Mouse (Mus musculus) kidney, postnatal 0 days (tissue): ENCODE measurements around the gene Pcsk6. TPM values are rescaled to one million over a fixed set of nuclear protein-coding genes. Genes with fewer than 3 reads are reported as not detected.
"Not testable (repeated sequence)": the region's sequence is repeated elsewhere in the genome, so short reads cannot be mapped to it uniquely, and the experiment has no call there.

Experiments used
- ATAC-seq: fragments of 200-750 bp; cut with Nextera tagmentation; replicated peaks from 2 replicates; pipeline ENCODE4 v1.8.0; 2017; ENCODE audit warnings: low read depth, moderate number of reproducible peaks, moderate TSS enrichment, moderate library complexity; ENCODE audit not compliant: low FRiP score
- DNase-seq: peaks from one replicate; pipeline ENCODE4 v3.0.0-alpha.2; 2016; ENCODE audit warnings: low spot score
- H3K27ac ChIP-seq: fragments of 300-500 bp; sonication (generic); 2 replicates; pipeline ENCODE4 v1.5.1; 2014; ENCODE audit warnings: mild to moderate bottlenecking
- H3K27me3 ChIP-seq: fragments of 300-500 bp; sonication (generic); 2 replicates; pipeline ENCODE4 v1.6.1; 2014; ENCODE audit warnings: low read length, mixed read lengths; ENCODE audit not compliant: insufficient read depth
- H3K36me3 ChIP-seq: fragments of 300-500 bp; sonication (generic); 2 replicates; pipeline ENCODE4 v1.6.1; 2014; ENCODE audit warnings: low read length, mixed read lengths; ENCODE audit not compliant: insufficient read depth
- H3K4me1 ChIP-seq: fragments of 300-500 bp; sonication (generic); replicated peaks from 2 replicates; pipeline ENCODE4 v1.6.1; 2014; ENCODE audit warnings: antibody characterized with exemption, low read length, mixed read lengths; ENCODE audit not compliant: insufficient read depth
- H3K4me2 ChIP-seq: fragments of 300-500 bp; sonication (generic); 2 replicates; pipeline ENCODE4 v1.6.1; 2014; ENCODE audit warnings: mild to moderate bottlenecking, low read length, moderate library complexity, mixed read lengths
- H3K4me3 ChIP-seq: fragments of 300-500 bp; sonication (generic); replicated peaks from 2 replicates; pipeline ENCODE4 v1.5.1; 2014; ENCODE audit warnings: low read depth, low read length
- H3K9ac ChIP-seq: fragments of 300-500 bp; sonication (generic); 2 replicates; pipeline ENCODE4 v1.6.1; 2014; ENCODE audit warnings: low read depth, low read length
- H3K9me3 ChIP-seq: fragments of 300-500 bp; sonication (generic); replicated peaks from 2 replicates; pipeline ENCODE4 v1.6.1; 2016; ENCODE audit warnings: low read length, inconsistent platforms, mixed read lengths
- CTCF ChIP-seq: IDR thresholded peaks from 2 replicates; pipeline ENCODE4 v1.5.1; 2016; ENCODE audit warnings: antibody characterized with exemption, low read depth, mild to moderate bottlenecking, moderate library complexity
- WGBS: fragments of 180-500 bp; shearing (Covaris S2); extraction: QIAGEN DNeasy Blood & Tissue Kit; methylation state at CpG from one replicate; pipeline ENCODE4 v1.1.7; 2014; 5-methylcytosine and 5-hydroxymethylcytosine counted together
- polyA plus RNA-seq: library from polyadenylated mRNA; unstranded; fragments of >200 nt; fragmentation: Nextera tagmentation; extraction: Ambion mirVana; gene quantifications from 2 replicates; pipeline ENCODE4 v1.2.1, GENCODE M21; 2015

Gene Pcsk6
- polyA plus RNA-seq: 3.2 and 4.2 TPM in 2 replicates

DNA sequence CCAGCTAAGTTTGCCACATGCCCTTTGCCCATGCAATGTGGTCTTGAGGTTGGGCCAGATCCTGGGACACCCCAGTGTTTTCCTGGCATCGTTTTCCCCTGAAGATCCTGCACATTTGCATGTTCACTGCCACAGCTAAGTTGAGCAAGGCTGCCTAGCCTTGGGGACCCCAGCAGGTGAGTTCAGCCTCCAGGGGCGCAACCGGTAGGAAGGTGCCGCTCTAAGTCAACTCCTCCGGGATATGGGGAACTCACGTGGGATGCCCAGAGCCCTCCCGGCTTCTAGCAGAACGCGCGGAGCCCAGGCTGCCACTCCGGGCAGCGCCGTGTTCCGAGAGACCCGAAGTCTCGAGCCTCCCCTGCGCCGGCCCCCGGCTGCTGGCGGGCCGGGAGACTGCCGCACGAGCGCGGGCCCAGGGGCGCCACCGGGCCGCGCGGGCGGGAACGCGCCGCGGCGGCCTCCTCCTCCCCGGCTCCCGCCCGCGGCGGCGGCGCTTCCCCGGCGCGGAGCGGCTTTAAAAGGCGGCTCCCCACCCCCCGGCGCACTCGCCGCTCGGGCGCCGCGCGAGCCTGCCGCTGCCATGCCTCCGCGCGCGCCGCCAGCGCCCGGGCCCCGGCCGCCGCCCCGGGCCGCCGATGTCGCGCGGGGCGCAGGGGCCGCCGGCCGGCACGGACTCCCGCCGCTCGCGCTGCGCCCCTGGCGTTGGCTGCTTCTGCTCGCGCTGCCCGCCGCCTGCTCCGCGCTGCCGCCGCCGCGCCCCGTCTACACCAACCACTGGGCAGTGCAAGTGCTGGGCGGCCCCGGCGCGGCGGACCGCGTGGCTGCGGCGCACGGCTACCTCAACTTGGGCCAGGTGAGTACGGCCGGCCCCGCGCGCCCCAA, at the start of gene Pcsk6:
Gene Pcsk6, plus strand, starts transcription at position 144 of the 882 bp plus-strand sequence.
- peak within 1 kb of the TSS; percentile 53 for H3K4me3 ChIP-seq
- peaks cover 5% of the 10 kb centered on the region for H3K27me3 ChIP-seq
- DNase-seq (peak; percentile 62), ATAC-seq (peak; percentile 64)
- peak within 1 kb of the TSS; percentile 57 for H3K9ac ChIP-seq
- TF ChIP-seq CTCF: peak; percentile 31; the same call in 1 of the 2 replicates
- no peaks in the 10 kb centered on the region for H3K9me3 ChIP-seq
- peaks cover 4% of the 10 kb centered on the region; the same call in 1 of the 2 replicates for H3K4me1 ChIP-seq
- under 1% methylated on average over 60 of the region's 111 CpGs for WGBS
- H3K4me2 ChIP-seq: peak within 1 kb of the TSS; percentile 99
- H3K36me3 ChIP-seq: no peaks in the 10 kb centered on the region
- no peak within 1 kb of the TSS for H3K27ac ChIP-seq

DNA sequence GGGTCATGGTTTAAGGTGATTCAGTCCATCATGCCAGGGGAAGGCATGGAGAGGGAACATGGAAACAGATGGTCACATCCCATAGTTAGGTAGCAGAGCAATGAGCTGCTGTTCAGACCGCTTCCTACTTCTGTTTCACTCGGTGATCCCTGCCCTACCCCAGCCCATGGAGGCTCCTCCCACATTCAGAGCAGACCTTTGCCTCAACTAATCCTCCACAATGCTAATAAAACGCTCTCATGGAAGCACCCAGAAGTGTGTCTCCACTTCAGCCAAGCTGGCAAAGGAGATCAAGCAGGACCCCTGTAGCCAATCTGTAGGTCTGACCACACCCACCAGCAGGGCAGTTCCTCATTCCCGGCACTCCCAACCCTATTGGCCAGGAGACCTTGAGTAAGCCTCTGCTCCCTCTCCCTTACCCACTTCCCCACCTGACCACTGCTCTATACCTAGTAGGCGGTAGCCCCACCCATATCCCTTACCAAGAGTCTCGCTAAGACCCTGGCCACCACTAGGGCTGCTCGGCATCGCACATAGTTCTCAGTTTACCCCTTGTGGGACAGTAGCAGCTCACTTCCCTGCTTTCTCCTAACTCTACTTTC, 47.8 kb upstream of the Pcsk6 start:
- Histone ChIP-seq H3K36me3 (no peaks in the 10 kb centered on the region), H3K4me3 (no peak overlapping the region), H3K9me3 (no peaks in the 10 kb centered on the region), H3K9ac (no peak overlapping the region), H3K27ac (no peak overlapping the region), H3K4me2 (no peak overlapping the region), H3K4me1 (no peaks in the 10 kb centered on the region), H3K27me3 (no peaks in the 10 kb centered on the region)
- no peak for TF ChIP-seq CTCF
- 87% methylated on average over 8 of the region's 8 CpGs for WGBS
- DNase-seq (no peak), ATAC-seq (no peak)

DNA sequence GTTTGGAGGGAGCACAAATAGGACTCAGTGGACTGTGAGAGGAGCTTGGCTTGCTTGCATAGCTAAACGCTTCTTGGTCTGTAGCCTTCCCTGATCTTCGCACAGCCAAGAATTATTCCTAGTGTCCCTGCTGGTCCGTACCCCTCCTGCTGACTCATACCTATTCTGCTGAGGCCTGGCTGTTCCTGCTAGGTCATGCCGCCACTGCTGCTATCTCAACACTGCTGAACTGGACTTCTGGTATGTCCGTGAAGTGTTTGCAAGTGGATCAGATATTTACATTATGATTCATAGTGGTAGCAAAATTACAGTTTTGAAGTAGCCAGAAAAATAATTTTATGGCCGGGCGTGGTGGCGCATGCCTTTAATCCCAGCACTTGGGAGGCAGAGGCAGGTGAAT, 44.0 kb upstream of the Pcsk6 start:
- ATAC-seq (no peak), DNase-seq (no peak)
- Histone ChIP-seq H3K4me1 (no peaks in the 10 kb centered on the region), H3K27me3 (no peaks in the 10 kb centered on the region), H3K4me2 (no peak overlapping the region), H3K36me3 (no peaks in the 10 kb centered on the region), H3K9me3 (no peaks in the 10 kb centered on the region), H3K9ac (no peak overlapping the region), H3K27ac (no peak overlapping the region), H3K4me3 (no peak overlapping the region)
- 94% methylated on average over 8 of the region's 8 CpGs for WGBS
- TF ChIP-seq CTCF: no peak

DNA sequence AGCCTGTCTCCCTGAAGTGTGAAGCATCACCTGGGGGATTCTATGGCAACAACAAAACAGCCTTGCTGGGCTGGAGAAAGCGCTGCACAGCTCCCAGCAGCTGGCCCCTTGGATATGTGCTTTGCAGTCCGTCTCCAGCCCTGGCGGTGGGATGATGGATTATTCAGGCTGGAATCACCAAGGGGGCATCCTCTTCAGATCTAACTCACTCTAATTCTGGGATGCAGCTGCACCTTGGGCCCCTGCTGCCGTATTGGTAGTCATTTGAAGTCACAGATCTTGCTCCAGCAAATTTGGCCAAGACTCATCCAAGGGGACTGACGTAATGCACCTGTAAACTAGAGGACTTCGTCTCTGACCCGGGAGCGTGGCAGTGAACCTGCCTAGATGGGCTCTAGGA, 41.1 kb upstream of the Pcsk6 start:
- H3K4me1 ChIP-seq: no peaks in the 10 kb centered on the region
- H3K4me3 ChIP-seq: no peak overlapping the region
- WGBS: 37% methylated on average over 8 of the region's 8 CpGs
- H3K36me3 ChIP-seq: no peaks in the 10 kb centered on the region
- no peak overlapping the region for H3K27ac ChIP-seq
- ATAC-seq: no peak
- no peaks in the 10 kb centered on the region for H3K27me3 ChIP-seq
- H3K9me3 ChIP-seq: no peaks in the 10 kb centered on the region
- no peak overlapping the region for H3K4me2 ChIP-seq
- no peak for DNase-seq
- no peak for TF ChIP-seq CTCF
- no peak overlapping the region for H3K9ac ChIP-seq

DNA sequence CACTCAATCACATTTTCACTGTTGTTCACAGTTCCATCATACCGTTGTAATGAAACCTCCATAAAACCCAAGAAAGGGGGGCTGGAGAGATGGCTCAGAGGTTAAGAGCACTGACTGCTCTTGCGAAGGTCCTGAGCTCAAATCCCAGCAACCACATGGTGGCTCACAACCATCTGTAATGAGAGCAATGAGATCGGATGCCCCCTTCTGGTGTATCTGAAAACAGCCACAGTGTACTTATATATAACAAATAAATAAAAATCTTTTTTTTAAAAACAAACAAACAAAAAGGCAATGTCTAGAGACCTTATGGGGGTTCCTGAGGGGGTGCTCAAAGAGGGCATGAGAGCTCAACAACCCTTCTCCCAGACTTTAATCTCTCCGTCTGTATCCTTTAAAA, 39.6 kb upstream of the Pcsk6 start:
- H3K9me3 ChIP-seq, DNase-seq, ATAC-seq, H3K9ac ChIP-seq, H3K4me3 ChIP-seq, H3K4me2 ChIP-seq, H3K27me3 ChIP-seq, H3K36me3 ChIP-seq, H3K27ac ChIP-seq, H3K4me1 ChIP-seq: not testable (repeated sequence)
- peak; percentile 21; the same call in 1 of the 2 replicates for TF ChIP-seq CTCF
- WGBS: 78% methylated on average over 4 of the region's 4 CpGs

DNA sequence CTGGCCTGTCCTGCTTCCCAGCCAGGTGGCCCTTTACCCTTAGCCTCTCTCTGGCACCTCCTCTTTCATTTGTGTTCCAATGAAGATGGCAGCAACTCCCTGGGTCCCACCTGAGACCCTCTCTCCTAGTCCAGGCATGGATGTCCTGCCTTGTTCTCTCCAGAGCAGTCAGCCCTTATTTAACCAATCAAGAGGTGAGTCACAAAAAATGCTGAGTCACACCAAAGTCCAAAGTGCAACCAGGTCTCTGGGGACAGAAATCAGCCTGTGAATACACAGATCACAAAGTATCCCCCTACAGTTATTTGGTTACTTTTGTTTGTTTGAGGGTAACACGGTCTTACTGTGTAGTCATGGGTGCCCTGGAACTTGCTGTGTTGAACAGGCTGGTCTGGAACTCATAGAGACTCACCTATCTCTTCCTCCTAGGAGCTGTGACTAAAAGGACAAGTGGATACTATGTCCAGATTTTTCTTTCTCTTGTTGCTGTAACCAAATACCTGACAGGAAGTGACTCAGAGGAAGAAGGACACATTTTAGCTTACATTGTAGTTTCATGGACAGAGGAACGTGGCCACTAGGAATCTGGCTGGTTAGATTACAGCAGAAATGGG, 38.9 kb upstream of the Pcsk6 start:
- 50% methylated on average over 2 of the region's 2 CpGs for WGBS
- no peak for TF ChIP-seq CTCF
- no peaks in the 10 kb centered on the region for H3K27me3 ChIP-seq
- ATAC-seq (no peak), DNase-seq (no peak)
- H3K9ac ChIP-seq: no peak overlapping the region
- H3K27ac ChIP-seq: no peak overlapping the region
- H3K4me3 ChIP-seq: no peak overlapping the region
- H3K4me2 ChIP-seq: no peak overlapping the region
- no peaks in the 10 kb centered on the region for H3K4me1 ChIP-seq
- H3K36me3 ChIP-seq: no peaks in the 10 kb centered on the region
- no peaks in the 10 kb centered on the region for H3K9me3 ChIP-seq
